Mouse (Mus musculus): ENCODE data around the gene Mapk1ip1.

- TF ChIP-seq CTCF (IDR thresholded peaks at IDR 0.05; ENCODE audit: low read depth, low read length) = no peak
- TF ChIP-seq POLR2A (IDR thresholded peaks at IDR 0.05; ENCODE audit: borderline replicate concordance, low read depth, low read length) = no peak
Observed at GRCm38 (mm10) chr7:138864776-138865175, 18.7 kb upstream of the Mapk1ip1 start.

All from bone marrow macrophage, adult 2 months (primary cell).